Mouse (Mus musculus) cerebellum, adult (tissue): Measurements from ENCODE around the gene Kptn.

ENCODE experiments used
- ATAC-seq: cut with Nextera tagmentation; 2 replicates; pipeline ENCODE4 v1.9.2; 2017; ENCODE audit warnings: mild to moderate bottlenecking, moderate library complexity, mixed read lengths; ENCODE audit not compliant: insufficient number of reproducible peaks, low FRiP score, low TSS enrichment

The Kptn gene

GRCm38 (mm10) chr7:16156105-16156714 is 36.5 kb downstream of the Kptn start:
- ATAC-seq: no peak

GRCm38 (mm10) chr7:16158735-16159134 is 39.0 kb downstream of the Kptn start:
- no peak for ATAC-seq

- ATAC-seq: no peak
Measured at GRCm38 (mm10) chr7:16160702-16161101, 41.0 kb downstream of the Kptn start.

- ATAC-seq: no peak
Measured at GRCm38 (mm10) chr7:16161302-16161701, 41.6 kb downstream of the Kptn start.

GRCm38 (mm10) chr7:16162036-16162435 is 42.3 kb downstream of the Kptn start:
- ATAC-seq: no peak

GRCm38 (mm10) chr7:16172141-16172581 is 52.5 kb downstream of the Kptn start:
- ATAC-seq: peak; percentile 59; the same call in 1 of the 2 replicates

GRCm38 (mm10) chr7:16172586-16173140 is 53.0 kb downstream of the Kptn start:
- ATAC-seq: no peak

GRCm38 (mm10) chr7:16173146-16173545 is 53.5 kb downstream of the Kptn start:
- ATAC-seq: no peak

GRCm38 (mm10) chr7:16174597-16175541 is 55.2 kb downstream of the Kptn start, which contains the start of gene Meis3:
Meis3 (plus strand) TSS chr7:16175090.
- ATAC-seq: peak; percentile 42

- ATAC-seq: no peak
Measured at GRCm38 (mm10) chr7:16175542-16175931, 55.8 kb downstream of the Kptn start.
